Mouse (Mus musculus) kidney, embryonic 15.5 days (tissue): ENCODE data around the gene Fam83c. TPM values are rescaled to one million over a fixed set of nuclear protein-coding genes. Genes with fewer than 3 reads are reported as not detected.
"Not testable (repeated sequence)": the region's sequence is repeated elsewhere in the genome, so short reads cannot be mapped to it uniquely, and the experiment has no call there.

ENCODE experiments used
- ATAC-seq: fragments of 200-750 bp; cut with Nextera tagmentation; replicated peaks from 2 replicates; pipeline ENCODE4 v1.8.0; 2017; ENCODE audit warnings: moderate TSS enrichment; ENCODE audit not compliant: low FRiP score
- H3K27ac ChIP-seq: fragments of 300-500 bp; sonication (generic); 2 replicates; pipeline ENCODE4 v1.5.1; 2015; ENCODE audit warnings: mild to moderate bottlenecking, inconsistent platforms
- H3K27me3 ChIP-seq: fragments of 300-500 bp; sonication (generic); 2 replicates; pipeline ENCODE4 v1.6.1; 2015; ENCODE audit warnings: inconsistent platforms
- H3K36me3 ChIP-seq: fragments of 300-500 bp; sonication (generic); 2 replicates; pipeline ENCODE4 v1.6.1; 2015; ENCODE audit warnings: inconsistent platforms
- H3K4me1 ChIP-seq: fragments of 300-500 bp; sonication (generic); 2 replicates; pipeline ENCODE4 v1.6.1; 2015; ENCODE audit warnings: inconsistent platforms
- H3K4me2 ChIP-seq: fragments of 300-500 bp; sonication (generic); 2 replicates; pipeline ENCODE4 v1.6.1; 2015; ENCODE audit warnings: moderate library complexity, mild to moderate bottlenecking, inconsistent platforms
- H3K4me3 ChIP-seq: fragments of 300-500 bp; sonication (generic); replicated peaks from 2 replicates; pipeline ENCODE4 v1.5.1; 2015; ENCODE audit warnings: mild to moderate bottlenecking, inconsistent platforms
- H3K9ac ChIP-seq: fragments of 300-500 bp; sonication (generic); 2 replicates; pipeline ENCODE4 v1.6.1; 2015; ENCODE audit warnings: mild to moderate bottlenecking, inconsistent platforms
- H3K9me3 ChIP-seq: fragments of 300-500 bp; sonication (generic); replicated peaks from 2 replicates; pipeline ENCODE4 v1.6.1; 2016; ENCODE audit warnings: inconsistent platforms
- WGBS: fragments of 180-500 bp; shearing (Covaris S2); methylation state at CpG from one replicate; pipeline ENCODE4 v1.1.7; 2015; ENCODE audit warnings: mixed read lengths; 5-methylcytosine and 5-hydroxymethylcytosine counted together
- polyA plus RNA-seq: library from polyadenylated mRNA; unstranded; fragments of >200 nt; fragmentation: Nextera tagmentation; extraction: Ambion mirVana; gene quantifications from 2 replicates; pipeline ENCODE4 v1.2.1, GENCODE M21; 2015

The Fam83c gene
- polyA plus RNA-seq, 1 experiment from 2014 or later: 0.19 TPM

DNA sequence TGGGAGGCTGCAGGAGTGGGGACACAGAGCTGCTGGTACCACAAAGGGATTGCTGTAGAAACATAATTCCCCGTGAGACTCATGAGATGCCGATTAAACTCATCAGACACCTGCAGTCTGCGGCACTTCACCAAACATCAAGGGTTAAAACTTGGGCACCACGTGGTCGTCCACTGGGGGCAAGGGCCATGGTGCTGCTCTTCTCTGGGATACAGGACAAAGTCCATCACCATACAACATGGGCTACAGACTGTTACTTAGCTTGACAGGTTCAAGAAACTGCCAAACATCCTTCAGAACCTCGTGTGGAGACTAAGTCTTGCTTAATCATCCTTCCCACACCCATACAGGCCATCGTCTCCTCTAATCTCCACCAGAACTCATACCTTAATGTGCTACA lies 25.4 kb upstream of the Fam83c start:
- Histone ChIP-seq H3K27me3 (no peaks in the 10 kb centered on the region), H3K9ac (no peak overlapping the region), H3K9me3 (no peaks in the 10 kb centered on the region), H3K4me1 (peaks cover 21% of the 10 kb centered on the region), H3K36me3 (peaks cover 36% of the 10 kb centered on the region), H3K4me2 (no peak overlapping the region), H3K4me3 (no peak overlapping the region), H3K27ac (no peak overlapping the region)
- no peak for ATAC-seq
- 84% methylated on average over 7 of the region's 7 CpGs for WGBS

GRCm38 (mm10) chr2:155852536-155852935 lies 17.9 kb upstream of the Fam83c start:
- Histone ChIP-seq H3K36me3 (peaks cover 76% of the 10 kb centered on the region), H3K9ac (no peak overlapping the region), H3K9me3 (no peaks in the 10 kb centered on the region), H3K27me3 (no peaks in the 10 kb centered on the region), H3K4me1 (no peaks in the 10 kb centered on the region), H3K4me3 (no peak overlapping the region), H3K27ac (no peak overlapping the region), H3K4me2 (no peak overlapping the region)
- no peak for ATAC-seq
- WGBS: 72% methylated on average over 5 of the region's 5 CpGs

- WGBS: 84% methylated on average over 7 of the region's 7 CpGs
- no peak overlapping the region for H3K4me2 ChIP-seq
- no peak overlapping the region for H3K4me3 ChIP-seq
- no peak overlapping the region for H3K27ac ChIP-seq
- H3K9me3 ChIP-seq: no peaks in the 10 kb centered on the region
- no peak for ATAC-seq
- H3K9ac ChIP-seq: no peak overlapping the region
- H3K27me3 ChIP-seq: no peaks in the 10 kb centered on the region
- H3K36me3 ChIP-seq: peaks cover 82% of the 10 kb centered on the region
- no peaks in the 10 kb centered on the region for H3K4me1 ChIP-seq
These were observed 15.5 kb upstream of the Fam83c start for GRCm38 (mm10) chr2:155850120-155850519.

- Histone ChIP-seq H3K9me3 (no peaks in the 10 kb centered on the region), H3K4me3 (no peak overlapping the region), H3K4me1 (no peaks in the 10 kb centered on the region), H3K27me3 (no peaks in the 10 kb centered on the region), H3K9ac (no peak overlapping the region), H3K4me2 (no peak overlapping the region), H3K36me3 (peaks cover 82% of the 10 kb centered on the region), H3K27ac (no peak overlapping the region)
- WGBS: 60% methylated on average over 7 of the region's 7 CpGs
- ATAC-seq: no peak
These were observed 14.8 kb upstream of the Fam83c start for GRCm38 (mm10) chr2:155849464-155849863.

- Histone ChIP-seq H3K4me2 (no peak overlapping the region), H3K4me1 (no peaks in the 10 kb centered on the region), H3K9me3 (no peaks in the 10 kb centered on the region), H3K36me3 (peaks cover 70% of the 10 kb centered on the region), H3K9ac (no peak overlapping the region), H3K4me3 (no peak overlapping the region), H3K27me3 (no peaks in the 10 kb centered on the region), H3K27ac (no peak overlapping the region)
- ATAC-seq: peak; percentile 36
- WGBS: 25% methylated on average over 6 of the region's 6 CpGs
These were observed 13.6 kb upstream of the Fam83c start for GRCm38 (mm10) chr2:155848291-155848690.

DNA sequence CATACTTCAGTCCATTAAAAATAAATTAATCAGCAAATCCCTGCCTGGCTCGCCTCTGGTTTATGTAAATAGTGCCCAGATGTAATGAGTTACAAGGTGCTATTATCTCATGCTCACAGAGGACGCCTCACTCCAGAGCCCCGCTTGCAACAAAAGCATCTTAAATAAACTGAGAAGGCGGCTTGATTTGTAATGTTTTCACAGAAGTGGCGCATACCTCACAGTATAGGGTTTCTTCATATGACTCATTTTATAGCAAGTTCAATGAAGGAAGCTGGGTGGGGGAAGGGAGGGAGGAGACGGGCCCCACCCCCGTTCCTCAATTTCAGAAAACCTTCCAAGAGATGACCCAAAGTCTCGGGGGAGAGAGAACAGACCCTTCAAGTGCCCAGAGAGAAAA lies 12.3 kb upstream of the Fam83c start:
- H3K9ac ChIP-seq: no peak overlapping the region
- H3K36me3 ChIP-seq: peaks cover 64% of the 10 kb centered on the region
- no peak for ATAC-seq
- H3K27me3 ChIP-seq: no peaks in the 10 kb centered on the region
- H3K4me3 ChIP-seq: no peak overlapping the region
- H3K4me2 ChIP-seq: no peak overlapping the region
- no peaks in the 10 kb centered on the region for H3K4me1 ChIP-seq
- 52% methylated on average over 8 of the region's 8 CpGs for WGBS
- no peaks in the 10 kb centered on the region for H3K9me3 ChIP-seq
- H3K27ac ChIP-seq: no peak overlapping the region

DNA sequence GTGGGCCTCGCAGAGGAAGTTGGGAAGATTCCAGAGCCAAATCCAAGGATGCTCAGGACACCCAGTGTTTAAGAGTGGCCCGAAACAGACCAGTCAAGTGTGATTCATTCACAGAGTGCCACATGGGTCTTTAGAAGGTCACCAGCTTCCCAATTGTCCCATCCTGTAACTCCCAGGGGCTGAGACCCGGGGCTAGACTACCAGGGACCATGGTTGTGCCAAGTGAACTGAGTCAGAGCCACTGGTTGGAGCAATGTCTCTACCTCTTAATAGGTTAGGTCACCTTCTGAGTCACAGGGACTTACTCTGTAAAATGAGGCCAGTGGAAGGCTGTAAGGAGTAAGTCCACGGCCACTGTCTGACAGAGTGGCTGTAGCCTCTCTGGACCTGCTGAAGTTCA lies 4.3 kb upstream of the Fam83c start:
- H3K36me3 ChIP-seq: no peaks in the 10 kb centered on the region
- no peak overlapping the region for H3K9ac ChIP-seq
- WGBS: 75% methylated on average over 4 of the region's 4 CpGs
- no peak overlapping the region for H3K27ac ChIP-seq
- ATAC-seq: no peak
- no peak overlapping the region for H3K4me2 ChIP-seq
- H3K9me3 ChIP-seq: no peaks in the 10 kb centered on the region
- no peak overlapping the region for H3K4me3 ChIP-seq
- no peaks in the 10 kb centered on the region for H3K27me3 ChIP-seq
- H3K4me1 ChIP-seq: no peaks in the 10 kb centered on the region

DNA sequence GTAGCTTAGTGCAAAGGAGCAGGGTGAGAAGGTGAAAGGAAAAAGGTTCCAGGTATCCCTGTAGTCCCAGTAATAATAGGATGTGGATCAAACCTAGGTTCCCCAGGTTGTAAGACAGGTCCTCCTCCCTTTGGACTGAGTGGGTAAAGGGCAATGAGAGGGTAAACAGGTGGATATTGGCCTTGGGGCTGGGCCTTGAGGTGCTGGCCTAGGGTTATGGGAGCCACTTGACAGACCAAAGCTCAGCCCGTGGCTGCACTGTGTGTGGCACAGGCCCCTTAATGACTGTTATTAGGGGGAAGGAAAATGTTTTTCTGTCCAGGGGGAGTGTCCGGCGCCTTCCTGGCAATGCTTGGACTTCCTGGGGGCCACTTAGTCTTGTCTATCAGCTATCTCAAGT lies 3.3 kb upstream of the Fam83c start:
- H3K9me3 ChIP-seq: no peaks in the 10 kb centered on the region
- no peaks in the 10 kb centered on the region for H3K36me3 ChIP-seq
- WGBS: 54% methylated on average over 3 of the region's 3 CpGs
- no peak overlapping the region for H3K27ac ChIP-seq
- H3K4me1 ChIP-seq: no peaks in the 10 kb centered on the region
- no peaks in the 10 kb centered on the region for H3K27me3 ChIP-seq
- no peak for ATAC-seq
- no peak overlapping the region for H3K4me3 ChIP-seq
- H3K4me2 ChIP-seq: no peak overlapping the region
- no peak overlapping the region for H3K9ac ChIP-seq

DNA sequence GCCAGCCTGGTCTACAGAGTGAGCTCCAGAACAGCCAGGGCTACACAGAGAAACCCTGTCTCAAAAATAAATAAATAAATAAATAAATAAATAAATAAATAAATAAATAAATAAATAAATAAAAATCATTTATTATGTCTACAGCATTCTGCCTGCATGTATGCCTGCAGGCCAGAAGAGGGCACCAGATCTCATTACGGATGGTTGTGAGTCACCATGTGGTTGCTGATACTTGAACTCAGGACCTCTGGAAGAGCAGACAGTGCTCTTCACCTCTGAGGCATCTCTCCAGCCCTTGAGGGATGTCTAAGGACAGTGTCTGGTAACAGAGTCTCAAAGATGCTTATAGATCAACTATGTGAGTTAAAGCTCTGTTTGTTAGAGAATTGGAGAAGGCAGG lies 2.6 kb downstream of the Fam83c start:
- not testable (repeated sequence) for H3K4me2 ChIP-seq, H3K4me1 ChIP-seq, H3K4me3 ChIP-seq, H3K27ac ChIP-seq, H3K27me3 ChIP-seq, H3K9me3 ChIP-seq, ATAC-seq, H3K36me3 ChIP-seq, H3K9ac ChIP-seq
- WGBS: 71% methylated on average over 1 of the region's 1 CpGs

DNA sequence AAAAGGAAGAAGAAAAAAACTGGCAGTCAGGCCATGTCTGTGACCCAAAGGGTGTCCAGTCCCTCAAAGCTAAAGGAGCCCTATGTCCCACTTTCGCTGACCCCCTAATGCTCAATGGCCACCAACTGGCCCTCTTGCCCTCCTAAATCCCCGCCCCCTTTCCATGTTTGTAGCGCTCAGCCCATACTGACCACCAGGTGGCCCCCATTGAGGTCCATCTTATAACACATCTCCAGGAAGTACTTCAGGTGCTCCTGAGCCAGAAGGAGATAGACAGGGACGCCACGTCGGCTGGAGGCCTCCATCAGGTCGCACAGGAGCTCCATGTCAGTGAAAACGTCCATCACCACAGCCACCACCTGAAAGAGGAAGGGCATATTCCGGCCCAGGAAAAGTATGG lies 3.4 kb downstream of the Fam83c start:
- Histone ChIP-seq H3K27ac (no peak overlapping the region), H3K9ac (no peak overlapping the region), H3K27me3 (no peaks in the 10 kb centered on the region), H3K4me3 (no peak overlapping the region), H3K36me3 (no peaks in the 10 kb centered on the region), H3K9me3 (no peaks in the 10 kb centered on the region), H3K4me2 (no peak overlapping the region), H3K4me1 (peaks cover 8% of the 10 kb centered on the region)
- ATAC-seq: no peak
- WGBS: 57% methylated on average over 9 of the region's 9 CpGs

DNA sequence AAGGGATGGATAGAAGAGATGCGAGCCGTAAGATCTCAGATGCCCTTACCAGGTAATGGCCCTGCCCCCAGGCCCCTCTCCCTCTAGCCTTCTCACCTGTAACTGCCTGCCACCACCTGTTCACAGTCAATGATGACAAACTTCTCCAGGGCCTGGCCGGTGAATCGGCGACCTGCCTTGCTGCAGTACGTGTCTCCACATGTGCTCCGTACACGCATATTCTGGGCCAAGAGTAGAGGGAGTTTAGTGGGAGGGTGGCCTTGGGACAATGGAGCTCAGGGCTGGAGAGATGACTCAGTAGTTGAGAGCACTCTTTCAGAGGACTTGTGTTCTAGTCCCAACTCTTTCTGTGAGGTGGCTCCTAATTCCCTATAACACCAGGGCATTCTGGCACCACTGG lies 3.8 kb downstream of the Fam83c start:
- no peak overlapping the region for H3K4me2 ChIP-seq
- no peaks in the 10 kb centered on the region for H3K36me3 ChIP-seq
- H3K4me3 ChIP-seq: no peak overlapping the region
- H3K9me3 ChIP-seq: no peaks in the 10 kb centered on the region
- H3K4me1 ChIP-seq: peaks cover 9% of the 10 kb centered on the region
- whole genome bisulfite sequencing: 89% methylated on average over 8 of the region's 8 CpGs
- H3K27ac ChIP-seq: no peak overlapping the region
- H3K9ac ChIP-seq: no peak overlapping the region
- H3K27me3 ChIP-seq: no peaks in the 10 kb centered on the region
- no peak for ATAC-seq

DNA sequence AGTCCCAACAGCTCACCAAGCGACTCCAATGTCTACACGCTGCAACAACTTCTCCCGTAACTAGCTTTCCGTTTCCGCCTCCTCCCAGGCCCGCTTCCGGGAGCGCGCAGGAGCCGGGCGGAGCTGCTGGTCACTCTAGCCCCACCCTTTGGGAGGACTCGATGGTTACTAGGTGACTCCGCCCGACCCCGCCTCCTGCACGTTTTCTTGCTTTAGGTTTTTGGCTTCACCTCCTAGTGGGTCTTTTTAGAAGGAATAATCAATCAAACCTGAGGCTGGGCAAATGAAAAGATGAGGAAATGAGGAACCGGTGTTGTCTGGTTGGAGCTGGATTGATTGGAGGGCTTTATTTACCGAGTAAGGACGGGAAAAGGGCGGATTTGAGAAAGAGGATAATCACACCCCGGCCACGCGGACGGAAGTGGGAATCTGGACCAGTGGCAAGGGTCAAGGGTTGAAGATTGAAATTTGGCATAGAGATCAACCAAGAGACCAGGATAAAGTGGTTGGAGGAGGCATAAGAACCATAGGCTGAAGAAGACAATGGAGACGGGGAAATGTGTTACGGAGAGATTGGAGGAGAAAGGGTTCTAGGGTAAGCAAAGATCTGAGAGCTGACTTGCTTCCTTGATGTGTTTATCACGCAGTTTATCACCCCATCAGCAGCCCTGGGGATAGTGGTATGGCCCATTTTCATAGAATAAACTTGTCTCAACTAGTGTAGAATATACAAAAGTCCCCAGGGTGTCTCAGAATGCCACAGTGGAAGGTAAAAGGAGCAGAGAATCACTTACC lies 7.8 kb downstream of the Fam83c start, which contains the start of gene Eif6:
TSS of gene Eif6 (minus strand) at position 296 of the 795 bp plus-strand sequence.
- H3K9ac ChIP-seq: peak within 1 kb of the TSS; percentile 76
- H3K27ac ChIP-seq: peak within 1 kb of the TSS; percentile 92
- peak; percentile 94 for ATAC-seq
- peak within 1 kb of the TSS; percentile 82 for H3K4me3 ChIP-seq
- peaks cover 23% of the 10 kb centered on the region for H3K36me3 ChIP-seq
- no peaks in the 10 kb centered on the region for H3K27me3 ChIP-seq
- peaks cover 19% of the 10 kb centered on the region for H3K4me1 ChIP-seq
- 2% methylated on average over 27 of the region's 27 CpGs for WGBS
- H3K4me2 ChIP-seq: peak within 1 kb of the TSS; percentile 71
- H3K9me3 ChIP-seq: no peaks in the 10 kb centered on the region
